Mouse (Mus musculus): ENCODE results near the gene 0610030E20Rik.

0610030E20Rik gene

GRCm38 (mm10) chr6:72348411-72348810, 1.3 kb downstream of the 0610030E20Rik start:
- no peak for DNase-seq (ENCODE audit: extremely low spot score)

GRCm38 (mm10) chr6:72350214-72350613, 3.1 kb downstream of the 0610030E20Rik start:
- DNase-seq (ENCODE audit: extremely low spot score): no peak

DNA sequence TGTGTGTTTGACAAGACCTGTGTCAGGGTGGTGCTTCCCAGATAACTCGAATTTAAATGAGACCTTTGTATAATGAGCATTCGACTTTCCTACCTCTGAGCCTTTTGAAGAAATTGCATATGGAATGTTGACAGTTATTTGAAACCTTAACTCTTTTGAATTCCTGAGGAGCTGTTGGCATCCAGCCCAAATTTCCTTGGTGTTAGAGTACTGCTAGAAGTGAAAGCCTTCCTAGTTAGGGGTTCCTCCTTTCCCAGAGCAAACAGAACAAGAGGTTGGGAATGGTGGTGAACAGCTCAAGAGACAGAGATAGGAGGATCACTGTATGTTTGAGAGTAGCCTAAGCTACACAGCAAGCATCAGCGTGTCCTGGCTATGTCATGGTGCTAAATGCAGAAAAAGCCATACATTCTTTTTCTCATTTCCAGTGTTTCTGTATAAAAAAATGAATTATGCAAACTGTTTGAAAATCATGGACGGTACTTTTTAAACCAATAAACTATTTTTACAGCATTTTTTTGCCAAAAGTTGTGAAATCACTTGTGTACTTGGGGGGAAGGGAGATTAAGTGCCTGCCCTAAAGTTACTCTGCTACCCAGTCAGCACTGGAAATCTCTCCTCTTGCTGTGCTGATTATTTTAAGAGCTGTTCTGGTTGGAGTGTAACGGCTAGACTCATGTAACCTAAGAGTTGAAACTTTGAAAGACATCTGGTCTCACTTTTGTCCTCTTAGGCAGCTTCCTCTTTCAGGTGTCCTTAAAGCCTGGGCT, 5.7 kb downstream of the 0610030E20Rik start:
- DNase-seq (ENCODE audit: extremely low spot score): no peak

- DNase-seq (ENCODE audit: extremely low spot score): no peak
Observed at GRCm38 (mm10) chr6:72354025-72354424, 6.9 kb downstream of the 0610030E20Rik start.

- DNase-seq (ENCODE audit: extremely low spot score): peak; percentile 82
Observed at GRCm38 (mm10) chr6:72355066-72355911, 8.2 kb downstream of the 0610030E20Rik start, which contains the start of gene Tmem150a. TSS of gene Tmem150a (plus strand) at chr6:72355447.

GRCm38 (mm10) chr6:72356001-72356532, 8.9 kb downstream of the 0610030E20Rik start:
- no peak for DNase-seq (ENCODE audit: extremely low spot score)

- no peak for DNase-seq (ENCODE audit: extremely low spot score)
Observed at GRCm38 (mm10) chr6:72357164-72358079, 10.3 kb downstream of the 0610030E20Rik start.

GRCm38 (mm10) chr6:72358086-72358764, 11.1 kb downstream of the 0610030E20Rik start:
- DNase-seq (ENCODE audit: extremely low spot score): no peak

DNA sequence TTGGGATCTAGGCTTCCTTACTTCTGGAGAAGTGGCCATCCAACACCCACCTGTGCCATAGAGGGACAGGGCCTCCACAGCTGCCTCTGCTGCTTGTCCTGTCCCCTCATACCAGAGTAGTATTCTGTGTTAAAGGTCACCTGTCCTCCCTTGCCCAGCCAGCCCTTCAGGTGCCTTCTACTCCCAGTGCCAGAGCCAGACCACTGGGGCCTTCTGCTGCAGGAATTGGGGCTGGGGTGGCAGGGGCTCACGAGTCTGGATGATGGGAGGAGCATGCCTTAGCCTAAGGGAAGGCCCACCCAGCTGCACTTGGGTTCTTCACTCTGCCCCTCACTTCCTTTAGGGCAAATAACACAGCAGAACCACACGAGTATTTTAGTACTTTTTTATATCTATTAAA, 12.2 kb downstream of the 0610030E20Rik start:
- no peak for DNase-seq (ENCODE audit: extremely low spot score)

- DNase-seq (ENCODE audit: extremely low spot score): no peak
Observed at GRCm38 (mm10) chr6:72359891-72360598, 12.9 kb downstream of the 0610030E20Rik start.

DNA sequence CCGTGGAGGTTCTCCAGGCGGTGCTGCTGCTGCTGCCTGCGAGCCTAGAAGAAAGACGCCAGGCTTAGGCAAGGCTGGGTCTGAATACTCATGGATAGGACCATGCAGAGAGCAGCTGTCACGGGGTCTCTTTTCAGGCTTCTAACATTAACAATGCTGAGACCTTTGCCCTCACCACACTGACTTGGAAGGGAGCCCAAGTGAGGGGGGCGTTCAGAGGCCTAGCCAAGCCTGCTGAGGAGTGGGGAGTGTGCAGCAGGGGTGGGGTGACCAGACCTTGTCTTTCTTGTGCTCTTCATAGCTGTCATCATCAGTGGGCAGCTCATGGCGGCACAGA, 13.4 kb downstream of the 0610030E20Rik start:
- DNase-seq (ENCODE audit: extremely low spot score): no peak

DNA sequence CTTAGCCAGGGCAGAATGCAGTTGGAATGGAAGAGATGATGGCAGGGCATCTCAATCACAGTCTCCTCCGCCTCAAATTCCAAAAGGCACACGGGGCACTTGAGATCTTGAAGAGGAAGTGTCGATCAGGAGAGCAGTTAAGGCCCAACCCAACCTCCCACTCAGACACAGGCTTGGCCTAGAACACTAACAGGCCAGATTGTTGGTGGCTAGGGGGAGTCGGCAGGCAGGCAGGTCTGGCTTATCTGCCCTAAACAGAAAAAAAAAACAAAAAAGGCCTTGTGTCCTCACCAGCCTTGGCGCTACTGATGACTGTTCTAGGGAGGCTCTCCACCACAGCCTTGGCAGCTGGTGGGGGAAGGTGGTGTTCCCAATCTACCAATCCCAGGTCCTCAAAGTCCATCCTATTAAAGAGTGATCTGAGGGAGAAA, 14.0 kb downstream of the 0610030E20Rik start:
- DNase-seq (ENCODE audit: extremely low spot score): no peak

DNA sequence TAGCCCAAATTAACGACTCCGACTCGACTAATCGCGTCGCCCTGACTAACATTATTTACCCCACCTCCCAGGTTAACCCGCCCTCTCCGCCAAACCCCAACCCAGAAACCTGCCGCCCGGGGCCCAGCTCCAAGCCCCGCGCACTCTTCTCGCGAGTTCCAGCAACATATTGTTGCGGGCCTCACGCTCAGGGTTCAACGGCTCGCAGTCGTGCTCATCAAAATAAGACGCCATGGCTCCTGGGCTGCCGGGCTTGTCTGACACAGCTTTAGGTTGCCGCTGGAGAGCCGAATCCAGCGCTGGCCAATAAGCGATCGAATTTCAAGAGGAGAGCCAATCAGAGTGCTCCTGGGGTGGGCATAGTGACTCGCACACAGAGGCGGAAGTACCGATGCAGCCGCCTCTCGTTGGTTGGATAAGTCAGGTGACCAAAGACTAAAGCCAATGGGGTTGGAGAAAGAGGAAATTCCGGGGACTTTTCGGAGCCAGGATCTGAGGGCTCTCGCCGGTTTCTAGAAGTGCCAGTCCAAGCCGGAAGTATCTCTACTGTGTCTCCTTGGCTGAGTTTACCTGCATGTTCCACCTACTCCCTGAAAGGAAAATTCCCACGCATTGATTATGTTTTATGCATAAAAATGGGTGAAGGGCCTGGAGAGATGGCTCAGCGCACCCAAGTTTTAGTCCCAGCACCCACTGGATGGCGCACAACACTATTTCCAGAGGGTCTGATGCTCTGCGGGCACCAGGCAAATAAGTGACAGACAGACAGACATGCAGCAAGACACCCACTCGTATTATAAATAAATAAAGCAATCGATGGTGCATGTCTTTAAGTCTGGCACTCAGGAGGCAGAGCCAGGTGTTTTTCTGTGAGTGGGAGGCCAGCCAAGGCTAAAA, 15.3 kb downstream of the 0610030E20Rik start:
- peak; percentile 94 for DNase-seq (ENCODE audit: extremely low spot score)

GRCm38 (mm10) chr6:72364009-72364408, 16.9 kb downstream of the 0610030E20Rik start:
- DNase-seq (ENCODE audit: extremely low spot score): no peak

DNA sequence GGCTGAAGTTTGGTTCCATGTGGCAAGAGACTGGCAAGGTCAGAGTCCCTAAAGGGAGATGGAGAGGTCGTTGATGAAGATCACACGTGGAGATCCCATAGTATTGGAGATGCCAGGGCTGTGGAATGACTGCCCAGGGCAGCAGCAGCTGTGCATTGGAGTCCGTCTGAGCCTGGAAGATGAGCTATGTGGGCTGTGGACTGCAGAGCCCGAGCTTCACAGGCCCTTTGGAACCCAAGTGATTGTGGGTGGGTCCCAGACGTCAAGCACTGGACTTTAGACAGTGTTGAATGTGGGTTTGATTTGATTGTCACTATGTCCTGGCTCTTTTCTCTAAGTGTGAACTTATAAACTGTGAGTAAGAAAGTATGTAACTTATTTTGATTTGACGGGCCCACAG, 17.9 kb downstream of the 0610030E20Rik start:
- no peak for DNase-seq (ENCODE audit: extremely low spot score)

- no peak for DNase-seq (ENCODE audit: extremely low spot score)
Observed at GRCm38 (mm10) chr6:72366304-72366703, 19.2 kb downstream of the 0610030E20Rik start.

DNA sequence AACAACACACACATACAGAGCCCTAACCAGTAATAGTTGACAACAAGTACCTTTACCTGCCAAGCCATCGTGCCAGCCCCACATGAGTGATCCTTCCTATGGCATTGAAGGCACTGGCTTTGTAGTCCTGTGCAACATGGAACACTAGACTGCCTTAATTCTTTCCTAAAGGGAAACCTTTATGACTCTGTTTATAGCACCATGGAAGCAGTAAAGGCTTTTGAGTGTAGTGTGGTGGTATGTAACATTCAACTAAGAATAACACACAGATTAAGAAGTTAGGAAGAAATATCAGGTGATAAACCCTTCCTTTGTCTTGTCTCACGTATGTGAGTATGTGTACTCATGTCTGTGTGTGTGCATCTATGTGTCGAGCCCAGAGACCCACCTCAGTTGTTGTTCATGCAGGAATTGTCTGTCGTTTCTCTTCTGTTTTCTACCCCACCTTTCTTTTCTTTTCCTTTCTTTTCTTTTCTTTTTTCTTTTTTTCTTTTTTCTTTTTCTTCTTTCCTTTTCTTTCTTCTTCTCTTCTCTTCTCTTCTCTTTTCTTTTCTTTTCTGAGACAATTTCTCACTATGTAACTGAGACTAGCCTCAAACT, 19.8 kb downstream of the 0610030E20Rik start, which contains the start of gene Rnf181:
Rnf181 (minus strand) TSS at position 113 of the 600 bp plus-strand sequence.
- no peak for DNase-seq (ENCODE audit: extremely low spot score)

DNA sequence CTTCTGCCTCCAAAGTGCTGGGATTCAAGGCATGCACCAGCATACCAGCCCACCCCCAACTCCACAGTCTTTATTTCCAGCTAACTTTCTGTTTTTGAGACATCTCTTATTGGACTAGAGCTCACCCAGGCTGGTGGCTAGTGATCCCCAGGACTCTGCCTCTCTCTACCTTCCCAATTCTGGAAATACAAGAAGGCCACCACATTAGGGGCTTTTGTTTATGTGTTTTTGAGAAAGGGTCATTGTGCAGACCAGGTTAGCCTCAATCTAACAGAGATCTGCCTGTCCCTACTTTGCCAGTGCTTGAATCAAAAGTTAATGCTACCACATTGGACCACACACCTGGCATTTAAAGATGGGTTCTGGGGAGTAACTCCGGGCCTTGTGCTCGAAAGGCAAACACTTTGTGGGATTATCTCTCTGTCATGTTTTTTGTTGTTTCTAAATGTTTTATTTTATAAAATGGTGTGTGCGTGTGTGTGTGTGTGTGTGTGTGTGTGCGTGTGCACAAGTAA, 20.4 kb downstream of the 0610030E20Rik start:
- no peak for DNase-seq (ENCODE audit: extremely low spot score)

All from embryo, embryonic 9.5 days (tissue).